Mouse (Mus musculus): ENCODE measurements at regions not wholly inside any gene's neighbourhood (a gene's known extent, or its start where the extent isn't known, plus 50 kb on each side); places are given as distances from the start of the nearest gene placed in this dataset.

DNA sequence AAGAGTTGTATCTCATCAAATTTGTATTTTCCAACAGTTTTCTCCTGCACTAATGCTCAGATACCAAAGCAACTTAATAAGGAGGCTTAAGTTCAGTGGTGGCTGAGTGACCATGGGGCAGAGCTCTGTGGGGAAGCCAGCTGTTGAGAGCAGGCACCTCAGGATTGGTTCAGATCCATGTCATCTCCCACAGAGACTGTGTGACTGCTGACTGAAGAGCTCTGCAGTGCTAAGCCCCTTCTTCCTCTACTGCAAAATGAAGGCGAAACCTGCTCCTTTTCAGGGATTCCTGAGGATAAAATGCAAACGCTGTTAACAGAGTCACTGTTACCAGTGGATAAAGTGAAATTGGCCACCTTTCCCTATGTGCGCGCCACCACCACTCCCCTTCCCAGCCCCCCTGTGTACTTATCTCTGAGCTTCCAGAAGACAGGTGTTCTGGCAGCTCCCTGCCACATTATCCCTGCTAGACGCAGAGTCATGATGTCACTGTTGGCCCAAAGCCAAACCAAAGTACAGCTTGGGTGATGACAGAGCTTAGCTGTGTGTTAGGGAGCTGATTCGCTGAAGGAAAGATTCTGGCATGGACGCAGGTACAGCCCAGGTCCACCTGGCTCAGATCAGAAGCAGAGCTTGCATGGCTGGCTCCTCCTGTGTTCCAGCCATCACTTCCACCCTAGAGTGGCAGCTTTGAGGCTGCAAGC lies 472.9 kb downstream of the Tcerg1l start:
- H3K27ac ChIP-seq (ENCODE audit: control insufficient read depth, insufficient read depth, low read depth, low read length, poor library complexity) = no peak overlapping the region
- WGBS = 60% methylated on average over 7 of the region's 7 CpGs
- H3K4me3 ChIP-seq (replicated peaks; ENCODE audit: control insufficient read depth, low read depth, low read length) = no peak overlapping the region
- H3K4me1 ChIP-seq (ENCODE audit: control insufficient read depth, insufficient read depth, low read length) = no peaks in the 10 kb centered on the region
- TF ChIP-seq POLR2A (IDR thresholded peaks at IDR 0.05; ENCODE audit: borderline replicate concordance, control insufficient read depth, low read depth, low read length) = no peak
- TF ChIP-seq CTCF (IDR thresholded peaks at IDR 0.05; ENCODE audit: control insufficient read depth, insufficient read depth, low read length) = no peak

GRCm38 (mm10) chr7:137925656-137926055 lies 471.9 kb downstream of the Tcerg1l start:
- WGBS = 63% methylated on average over 3 of the region's 3 CpGs
- TF ChIP-seq POLR2A (IDR thresholded peaks at IDR 0.05; ENCODE audit: borderline replicate concordance, control insufficient read depth, low read depth, low read length) = no peak
- no peak for TF ChIP-seq CTCF (IDR thresholded peaks at IDR 0.05; ENCODE audit: control insufficient read depth, insufficient read depth, low read length)
- no peak overlapping the region for H3K4me3 ChIP-seq (replicated peaks; ENCODE audit: control insufficient read depth, low read depth, low read length)

DNA sequence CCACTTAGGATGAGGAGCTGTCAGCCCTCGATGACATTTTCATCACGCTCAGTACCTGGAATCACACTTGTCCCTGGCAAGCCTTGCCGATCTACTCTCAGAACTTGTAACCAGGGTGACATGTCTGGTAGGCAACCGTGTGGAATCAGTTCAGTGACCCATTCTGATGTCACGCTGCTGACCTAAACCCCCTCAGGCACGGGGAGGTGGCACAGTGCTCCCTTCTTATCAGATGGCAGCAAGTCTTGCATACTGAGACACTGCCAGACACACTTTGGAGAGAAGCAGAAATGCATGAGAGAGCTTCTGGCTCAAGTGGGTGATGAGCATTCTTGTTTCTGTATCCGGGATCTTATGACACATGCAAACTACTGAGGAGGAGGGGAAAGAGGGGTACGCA lies 470.2 kb downstream of the Tcerg1l start:
- H3K4me3 ChIP-seq (replicated peaks; ENCODE audit: control insufficient read depth, low read depth, low read length) = no peak overlapping the region
- no peaks in the 10 kb centered on the region for H3K4me1 ChIP-seq (ENCODE audit: control insufficient read depth, insufficient read depth, low read length)
- no peak overlapping the region for H3K27ac ChIP-seq (ENCODE audit: control insufficient read depth, insufficient read depth, low read depth, low read length, poor library complexity)
- 74% methylated on average over 8 of the region's 8 CpGs for WGBS
- TF ChIP-seq CTCF (IDR thresholded peaks at IDR 0.05; ENCODE audit: control insufficient read depth, insufficient read depth, low read length) (no peak), POLR2A (IDR thresholded peaks at IDR 0.05; ENCODE audit: borderline replicate concordance, control insufficient read depth, low read depth, low read length) (no peak)

More at GRCm38 (mm10) chr7:137925656-137926055, 471.9 kb downstream of the Tcerg1l start:
- Histone ChIP-seq H3K4me1 (ENCODE audit: control insufficient read depth, insufficient read depth, low read length) (no peaks in the 10 kb centered on the region), H3K27ac (ENCODE audit: control insufficient read depth, insufficient read depth, low read depth, low read length, poor library complexity) (no peak overlapping the region)

- no peak for TF ChIP-seq CTCF (IDR thresholded peaks at IDR 0.05; ENCODE audit: control insufficient read depth, insufficient read depth, low read length)
- no peak for TF ChIP-seq POLR2A (IDR thresholded peaks at IDR 0.05; ENCODE audit: borderline replicate concordance, control insufficient read depth, low read depth, low read length)
- WGBS = 18% methylated on average over 7 of the region's 7 CpGs
- Histone ChIP-seq H3K4me1 (ENCODE audit: control insufficient read depth, insufficient read depth, low read length) (no peaks in the 10 kb centered on the region), H3K4me3 (replicated peaks; ENCODE audit: control insufficient read depth, low read depth, low read length) (no peak overlapping the region), H3K27ac (ENCODE audit: control insufficient read depth, insufficient read depth, low read depth, low read length, poor library complexity) (no peak overlapping the region)
Observed at GRCm38 (mm10) chr7:137930200-137930599, 467.3 kb downstream of the Tcerg1l start.

DNA sequence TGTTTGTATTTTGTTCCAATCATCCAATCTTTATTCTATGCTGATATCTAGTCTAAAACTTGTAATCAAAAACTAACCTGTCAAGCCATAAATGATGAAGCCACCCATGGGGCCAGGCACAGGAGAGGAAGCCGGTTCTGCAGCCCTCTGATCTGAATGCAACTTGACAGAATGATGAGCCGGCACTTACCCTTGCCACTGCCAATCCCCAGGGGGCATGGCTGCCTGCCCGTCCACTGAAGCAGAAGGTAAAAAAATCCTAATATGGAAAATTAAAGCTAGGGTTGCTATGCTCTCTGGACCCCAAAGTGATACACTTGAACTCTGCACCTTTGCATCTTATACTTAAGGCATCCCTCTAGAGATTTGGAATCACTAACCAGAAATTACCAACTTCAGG lies 461.6 kb downstream of the Tcerg1l start:
- 63% methylated on average over 3 of the region's 3 CpGs for WGBS
- TF ChIP-seq CTCF (IDR thresholded peaks at IDR 0.05; ENCODE audit: control insufficient read depth, insufficient read depth, low read length) (no peak), POLR2A (IDR thresholded peaks at IDR 0.05; ENCODE audit: borderline replicate concordance, control insufficient read depth, low read depth, low read length) (no peak)

DNA sequence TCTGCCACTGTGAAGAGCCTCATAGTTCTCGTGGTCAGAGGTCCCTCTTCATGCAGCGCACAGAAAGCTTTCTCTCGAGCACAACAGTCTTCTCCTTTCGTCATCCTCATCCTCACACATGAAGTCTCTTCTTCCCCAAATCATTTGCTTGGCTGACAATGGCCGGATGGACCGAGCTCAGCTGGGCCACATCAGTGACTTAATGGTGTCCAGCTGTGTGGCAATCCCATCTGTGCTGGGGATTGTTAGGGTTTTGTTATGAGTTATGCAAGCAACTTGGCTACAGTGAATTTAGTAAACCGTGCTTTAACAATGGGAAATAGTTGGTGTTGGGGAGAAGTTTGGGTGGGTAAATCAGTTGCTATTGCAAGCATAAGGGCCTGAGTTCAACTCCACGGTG lies 458.4 kb downstream of the Tcerg1l start:
- TF ChIP-seq POLR2A (IDR thresholded peaks at IDR 0.05; ENCODE audit: borderline replicate concordance, control insufficient read depth, low read depth, low read length) (no peak), CTCF (IDR thresholded peaks at IDR 0.05; ENCODE audit: control insufficient read depth, insufficient read depth, low read length) (no peak)
- Histone ChIP-seq H3K27ac (ENCODE audit: control insufficient read depth, insufficient read depth, low read depth, low read length, poor library complexity) (no peak overlapping the region), H3K4me1 (ENCODE audit: control insufficient read depth, insufficient read depth, low read length) (no peaks in the 10 kb centered on the region), H3K4me3 (replicated peaks; ENCODE audit: control insufficient read depth, low read depth, low read length) (no peak overlapping the region)
- whole genome bisulfite sequencing = 71% methylated on average over 8 of the region's 8 CpGs

More for the DNA sequence above, 461.6 kb downstream of the Tcerg1l start:
- Histone ChIP-seq H3K4me3 (replicated peaks; ENCODE audit: control insufficient read depth, low read depth, low read length) (no peak overlapping the region), H3K4me1 (ENCODE audit: control insufficient read depth, insufficient read depth, low read length) (no peaks in the 10 kb centered on the region), H3K27ac (ENCODE audit: control insufficient read depth, insufficient read depth, low read depth, low read length, poor library complexity) (no peak overlapping the region)

GRCm38 (mm10) chr7:137940084-137940483 lies 457.4 kb downstream of the Tcerg1l start:
- no peaks in the 10 kb centered on the region for H3K4me1 ChIP-seq (ENCODE audit: control insufficient read depth, insufficient read depth, low read length)
- 67% methylated on average over 5 of the region's 5 CpGs for WGBS
- H3K27ac ChIP-seq (ENCODE audit: control insufficient read depth, insufficient read depth, low read depth, low read length, poor library complexity) = no peak overlapping the region
- no peak for TF ChIP-seq POLR2A (IDR thresholded peaks at IDR 0.05; ENCODE audit: borderline replicate concordance, control insufficient read depth, low read depth, low read length)
- no peak for TF ChIP-seq CTCF (IDR thresholded peaks at IDR 0.05; ENCODE audit: control insufficient read depth, insufficient read depth, low read length)
- H3K4me3 ChIP-seq (replicated peaks; ENCODE audit: control insufficient read depth, low read depth, low read length) = no peak overlapping the region

GRCm38 (mm10) chr7:137944991-137945390 lies 452.5 kb downstream of the Tcerg1l start:
- TF ChIP-seq POLR2A (IDR thresholded peaks at IDR 0.05; ENCODE audit: borderline replicate concordance, control insufficient read depth, low read depth, low read length) (no peak), CTCF (IDR thresholded peaks at IDR 0.05; ENCODE audit: control insufficient read depth, insufficient read depth, low read length) (no peak)
- 82% methylated on average over 2 of the region's 2 CpGs for WGBS
- H3K4me3 ChIP-seq (replicated peaks; ENCODE audit: control insufficient read depth, low read depth, low read length) = no peak overlapping the region
- no peaks in the 10 kb centered on the region for H3K4me1 ChIP-seq (ENCODE audit: control insufficient read depth, insufficient read depth, low read length)
- no peak overlapping the region for H3K27ac ChIP-seq (ENCODE audit: control insufficient read depth, insufficient read depth, low read depth, low read length, poor library complexity)

Data from bone marrow, adult 2 months (tissue).